Mouse (Mus musculus) hematopoietic stem cell, adult 5-6 weeks (primary cell): ENCODE results near the gene Cdk19. TPM values are rescaled to one million over a fixed set of nuclear protein-coding genes. Genes with fewer than 3 reads are reported as not detected.
A peak's percentile ranks its signal among the peaks of the same experiment; 100 is the strongest.

ENCODE experiments used
- ATAC-seq, 2 experiments: fragments of 125-278 bp in 1 of 2; replicated peaks in 1 of 2; 2 replicates each; pipeline ENCODE4 v1.8.0; 2016 to 2017; ENCODE audit warnings: inconsistent platforms in 2 of 2, mild to moderate bottlenecking in 2 of 2, moderate number of reproducible peaks in 2 of 2, low read depth in 1 of 2, moderate TSS enrichment in 1 of 2; ENCODE audit not compliant: low FRiP score in 2 of 2, poor library complexity in 2 of 2, severe bottlenecking in 2 of 2, insufficient read depth in 1 of 2, low TSS enrichment in 1 of 2
- total RNA-seq: library from RNA; stranded (forward); fragments of 172-1452, 232-1000 nt; gene quantifications from 2 replicates; pipeline ENCODE4 v1.2.3, GENCODE M21; 2017

Cdk19 gene
- total RNA-seq, 1 experiment from 2014 or later: 83.1 TPM

GRCm38 (mm10) chr10:40446630-40447029, 107.3 kb downstream of the Cdk19 start:
- ATAC-seq: no peak

- ATAC-seq: no peak
Measured at GRCm38 (mm10) chr10:40447295-40447694, 107.9 kb downstream of the Cdk19 start.

GRCm38 (mm10) chr10:40447921-40448320, 108.6 kb downstream of the Cdk19 start:
- ATAC-seq: peak; percentile 18 to 21; a peak in 3 of 4 replicates

- no peak for ATAC-seq
Measured at GRCm38 (mm10) chr10:40448444-40448843, 109.1 kb downstream of the Cdk19 start.

- ATAC-seq: no peak
Measured at GRCm38 (mm10) chr10:40449571-40449970, 110.2 kb downstream of the Cdk19 start.

- ATAC-seq: no peak
Measured at GRCm38 (mm10) chr10:40450171-40450570, 110.8 kb downstream of the Cdk19 start.

- ATAC-seq: no peak
Measured at GRCm38 (mm10) chr10:40457116-40457515, 117.8 kb downstream of the Cdk19 start.

- ATAC-seq: no peak
Measured at GRCm38 (mm10) chr10:40459141-40459540, 119.8 kb downstream of the Cdk19 start.

- no peak for ATAC-seq
Measured at GRCm38 (mm10) chr10:40461362-40461761, 122.0 kb downstream of the Cdk19 start.

GRCm38 (mm10) chr10:40462257-40462656, 122.9 kb downstream of the Cdk19 start:
- peak; percentile 83 to 84 for ATAC-seq

- no peak for ATAC-seq
Measured at GRCm38 (mm10) chr10:40467174-40467911, 128.0 kb downstream of the Cdk19 start.

GRCm38 (mm10) chr10:40467912-40468254, 128.5 kb downstream of the Cdk19 start:
- ATAC-seq: no peak

GRCm38 (mm10) chr10:40469145-40469544, 129.8 kb downstream of the Cdk19 start:
- ATAC-seq: no peak

GRCm38 (mm10) chr10:40476535-40477285, 137.3 kb downstream of the Cdk19 start:
- peak; percentile 88 to 91 for ATAC-seq

- no peak for ATAC-seq
Measured at GRCm38 (mm10) chr10:40477426-40478075, 138.2 kb downstream of the Cdk19 start.

- no peak for ATAC-seq
Measured at GRCm38 (mm10) chr10:40478626-40479025, 139.3 kb downstream of the Cdk19 start.

GRCm38 (mm10) chr10:40479216-40479615, 139.9 kb downstream of the Cdk19 start:
- no peak for ATAC-seq

- no peak for ATAC-seq
Measured at GRCm38 (mm10) chr10:40479621-40480193, 140.3 kb downstream of the Cdk19 start.
